Mouse (Mus musculus) G1E (cell line): Measurements from ENCODE around the gene Enam. TPM values are rescaled to one million over a fixed set of nuclear protein-coding genes. Genes with fewer than 3 reads are reported as not detected.
"Not testable (repeated sequence)": the region's sequence is repeated elsewhere in the genome, so short reads cannot be mapped to it uniquely, and the experiment has no call there.

Experiments
- ATAC-seq: 2 replicates; pipeline ENCODE4 v1.8.0; 2016; ENCODE audit warnings: mild to moderate bottlenecking; ENCODE audit not compliant: insufficient number of reproducible peaks, poor library complexity, low FRiP score, severe bottlenecking; ENCODE audit errors: extremely low read depth
- DNase-seq: peaks from one replicate; pipeline ENCODE4 v3.0.0; 2012; ENCODE audit warnings: low spot score
- H3K27me3 ChIP-seq: 2 replicates; pipeline ENCODE4 v1.6.1; 2012; ENCODE audit warnings: mild to moderate bottlenecking, low read length, inconsistent platforms; ENCODE audit not compliant: insufficient read depth
- H3K36me3 ChIP-seq: replicated peaks from 2 replicates; pipeline ENCODE3; 2012; ENCODE audit warnings: mild to moderate bottlenecking, inconsistent platforms
- H3K4me1 ChIP-seq: 2 replicates; pipeline ENCODE4 v1.6.1; 2012; ENCODE audit warnings: low read depth, low read length, inconsistent platforms, mixed read lengths; ENCODE audit not compliant: insufficient read depth
- H3K4me3 ChIP-seq: 2 replicates; pipeline ENCODE4 v1.5.1; 2012; ENCODE audit warnings: low read depth, mild to moderate bottlenecking, inconsistent platforms, low read length, moderate library complexity, mixed read lengths
- H3K9me3 ChIP-seq: replicated peaks from 2 replicates; pipeline ENCODE4 v1.6.1; 2012; ENCODE audit warnings: inconsistent platforms
- CTCF ChIP-seq: IDR thresholded peaks from 2 replicates; pipeline ENCODE4 v1.5.1; 2012; ENCODE audit warnings: low read depth, low read length, inconsistent platforms, mixed read lengths
- GATA1 ChIP-seq: IDR thresholded peaks from 2 replicates; pipeline ENCODE4 v1.6.1; 2012; ENCODE audit warnings: borderline replicate concordance, low read length, inconsistent platforms, mixed read lengths
- GATA2 ChIP-seq: IDR thresholded peaks from 2 replicates; pipeline ENCODE4 v1.6.1; 2012; ENCODE audit warnings: low read depth, low read length, inconsistent platforms, borderline replicate concordance
- POLR2AphosphoS5 ChIP-seq: IDR thresholded peaks from 2 replicates; pipeline ENCODE4 v1.6.1; 2012; ENCODE audit warnings: low read depth, low read length, inconsistent platforms; ENCODE audit not compliant: insufficient replicate concordance
- TAL1 ChIP-seq: conservative IDR thresholded peaks from 2 replicates; pipeline ENCODE4 v1.6.1; 2012; ENCODE audit warnings: low read depth, low read length, inconsistent platforms, mixed read lengths
- polyA plus RNA-seq: library from polyadenylated mRNA; stranded (reverse); fragments of >175 nt; gene quantifications from 2 replicates; pipeline ENCODE4 v1.2.3, GENCODE M21; 2012
- total RNA-seq, 2 experiments: library from RNA; stranded (forward) in 1 of 2; stranded (reverse) in 1 of 2; fragments of 200-1000 nt in 1 of 2; fragments of >200 nt in 1 of 2; fragmentation: Nextera tagmentation in 1 of 2; gene quantifications; 2 replicates each; pipeline ENCODE4 v1.2.3; 2014 to 2017

The Enam gene
- total and polyA plus RNA-seq, 3 experiments = 0.11 TPM; not detected in 2

GRCm38 (mm10) chr5:88534697-88535096 lies 46.9 kb downstream of the Enam start:
- H3K4me1 ChIP-seq = no peaks in the 10 kb centered on the region
- H3K27me3 ChIP-seq = peaks cover 5% of the 10 kb centered on the region; the same call in 1 of the 2 replicates
- TF ChIP-seq CTCF (no peak), TAL1 (no peak), GATA1 (no peak)

GRCm38 (mm10) chr5:88540845-88541244 lies 53.1 kb downstream of the Enam start:
- H3K4me1 ChIP-seq = no peaks in the 10 kb centered on the region
- H3K4me3 ChIP-seq = no peak overlapping the region
- no peak for ATAC-seq
- H3K27me3 ChIP-seq = no peaks in the 10 kb centered on the region
- no peak for TF ChIP-seq TAL1
- TF ChIP-seq CTCF = no peak
- TF ChIP-seq GATA1 = no peak
- no peak for TF ChIP-seq POLR2AphosphoS5
- TF ChIP-seq GATA2 = no peak
- H3K36me3 ChIP-seq = no peaks in the 10 kb centered on the region
- no peak for DNase-seq
- no peaks in the 10 kb centered on the region for H3K9me3 ChIP-seq

More at GRCm38 (mm10) chr5:88534697-88535096, 46.9 kb downstream of the Enam start:
- DNase-seq (no peak), ATAC-seq (no peak)
- Histone ChIP-seq H3K36me3 (no peaks in the 10 kb centered on the region), H3K9me3 (no peaks in the 10 kb centered on the region), H3K4me3 (no peak overlapping the region)

- H3K36me3 ChIP-seq = no peaks in the 10 kb centered on the region
- DNase-seq = no peak
- 0 out of 2 replicates have a peak, but pooled peaks have one; percentile 8 for ATAC-seq
- TF ChIP-seq GATA2 (no peak), POLR2AphosphoS5 (no peak), GATA1 (no peak), CTCF (peak; percentile 16; the same call in 1 of the 2 replicates)
- H3K27me3 ChIP-seq = no peaks in the 10 kb centered on the region
- no peak overlapping the region for H3K4me3 ChIP-seq
- no peaks in the 10 kb centered on the region for H3K9me3 ChIP-seq
- H3K4me1 ChIP-seq = no peaks in the 10 kb centered on the region
These were observed 55.0 kb downstream of the Enam start for GRCm38 (mm10) chr5:88542651-88543282.

- DNase-seq, H3K4me3 ChIP-seq, H3K36me3 ChIP-seq, H3K4me1 ChIP-seq, H3K9me3 ChIP-seq, H3K27me3 ChIP-seq, ATAC-seq: not testable (repeated sequence)
These were observed 56.6 kb downstream of the Enam start for GRCm38 (mm10) chr5:88544411-88544810.

- TF ChIP-seq CTCF = no peak
- TF ChIP-seq GATA2 = no peak
- no peak for TF ChIP-seq GATA1
- TF ChIP-seq POLR2AphosphoS5 = no peak
- TF ChIP-seq TAL1 = no peak
- ATAC-seq (no peak), DNase-seq (no peak)
- no peaks in the 10 kb centered on the region for H3K4me1 ChIP-seq
- no peaks in the 10 kb centered on the region for H3K9me3 ChIP-seq
- no peaks in the 10 kb centered on the region for H3K27me3 ChIP-seq
- H3K4me3 ChIP-seq = no peak overlapping the region
- no peaks in the 10 kb centered on the region for H3K36me3 ChIP-seq
These were observed 57.8 kb downstream of the Enam start for GRCm38 (mm10) chr5:88545536-88545935.

- Histone ChIP-seq H3K9me3 (no peaks in the 10 kb centered on the region), H3K4me3 (peak overlapping the region; percentile 96), H3K27me3 (no peaks in the 10 kb centered on the region), H3K4me1 (peaks cover 15% of the 10 kb centered on the region), H3K36me3 (peaks cover 20% of the 10 kb centered on the region)
- ATAC-seq = peak; percentile 62
- TF ChIP-seq GATA2 (no peak), CTCF (no peak), POLR2AphosphoS5 (no peak), GATA1 (no peak), TAL1 (no peak)
- no peak for DNase-seq
These were observed 65.7 kb downstream of the Enam start for GRCm38 (mm10) chr5:88553271-88554085.
